Mouse (Mus musculus): ENCODE measurements around the gene Nr2f2. TPM values are rescaled to one million over a fixed set of nuclear protein-coding genes. Genes with fewer than 3 reads are reported as not detected.
A peak's percentile ranks its signal among the peaks of the same experiment; 100 is the strongest.

Gene Nr2f2
- polyA plus RNA-seq, 1 experiment from 2014 or later: 12.3 TPM

DNA sequence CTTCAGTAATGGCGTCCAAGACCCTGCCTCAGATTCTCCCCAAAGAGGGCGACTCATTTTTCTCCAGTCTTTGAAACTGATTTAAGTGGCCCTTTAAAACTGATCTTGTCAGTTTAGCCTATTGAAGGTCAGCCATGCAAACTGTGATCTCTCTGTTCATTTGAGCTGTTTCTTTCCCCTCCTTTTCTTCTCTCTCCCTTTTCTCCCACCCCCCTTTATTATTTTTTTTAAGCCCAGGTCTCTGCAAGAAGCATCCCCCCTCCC is 11.2 kb downstream of the Nr2f2 start:
- Histone ChIP-seq H3K36me3 (replicated peaks; ENCODE audit: insufficient read depth, low read length) (0 out of 2 replicates have a peak, but pooled peaks cover 2% of the 10 kb centered on the region), H3K27me3 (ENCODE audit: insufficient read depth, low read length) (peaks cover 24% of the 10 kb centered on the region), H3K4me1 (ENCODE audit: insufficient read depth) (peaks cover 2% of the 10 kb centered on the region; the same call in 1 of the 2 replicates), H3K9me3 (ENCODE audit: low read length) (no peaks in the 10 kb centered on the region), H3K9ac (replicated peaks) (no peak overlapping the region), H3K27ac (ENCODE audit: low read depth) (no peak overlapping the region), H3K4me3 (ENCODE audit: low read depth, low read length) (peak overlapping the region; percentile 63; the same call in 1 of the 2 replicates), H3K4me2 (ENCODE audit: low read depth, low read length) (peak overlapping the region; percentile 77)
- WGBS (ENCODE audit: insufficient replicate concordance): 20% methylated on average over 2 of the region's 2 CpGs
- TF ChIP-seq CTCF (IDR thresholded peaks at IDR 0.05; ENCODE audit: low read depth): no peak
- no peak for TF ChIP-seq EP300 (IDR thresholded peaks at IDR 0.05; ENCODE audit: low read depth)
- ATAC-seq (no peak), DNase-seq (no peak)

GRCm38 (mm10) chr7:70354606-70355356 is 11.8 kb downstream of the Nr2f2 start:
- TF ChIP-seq EP300 (IDR thresholded peaks at IDR 0.05; ENCODE audit: low read depth) (no peak), CTCF (IDR thresholded peaks at IDR 0.05; ENCODE audit: low read depth) (no peak)
- ATAC-seq (no peak), DNase-seq (peak; percentile 9)
- Histone ChIP-seq H3K27ac (ENCODE audit: low read depth) (no peak overlapping the region), H3K9me3 (ENCODE audit: low read length) (no peaks in the 10 kb centered on the region), H3K36me3 (replicated peaks; ENCODE audit: insufficient read depth, low read length) (0 out of 2 replicates have a peak, but pooled peaks cover 2% of the 10 kb centered on the region), H3K27me3 (ENCODE audit: insufficient read depth, low read length) (peaks cover 20% of the 10 kb centered on the region), H3K4me2 (ENCODE audit: low read depth, low read length) (peak overlapping the region; percentile 77), H3K4me1 (ENCODE audit: insufficient read depth) (peaks cover 2% of the 10 kb centered on the region; the same call in 1 of the 2 replicates), H3K9ac (replicated peaks) (peak overlapping the region; percentile 18; the same call in 1 of the 2 replicates), H3K4me3 (ENCODE audit: low read depth, low read length) (peak overlapping the region; percentile 63)
- WGBS (ENCODE audit: insufficient replicate concordance): 15% methylated on average over 14 of the region's 14 CpGs

- Histone ChIP-seq H3K36me3 (replicated peaks; ENCODE audit: insufficient read depth, low read length) (0 out of 2 replicates have a peak, but pooled peaks cover 2% of the 10 kb centered on the region), H3K27me3 (ENCODE audit: insufficient read depth, low read length) (peaks cover 13% of the 10 kb centered on the region), H3K4me3 (ENCODE audit: low read depth, low read length) (0 out of 2 replicates have a peak overlapping the region, but pooled peaks have one; percentile 2), H3K9me3 (ENCODE audit: low read length) (no peaks in the 10 kb centered on the region), H3K9ac (replicated peaks) (no peak overlapping the region), H3K4me1 (ENCODE audit: insufficient read depth) (peaks cover 2% of the 10 kb centered on the region; the same call in 1 of the 2 replicates), H3K4me2 (ENCODE audit: low read depth, low read length) (peak overlapping the region; percentile 70), H3K27ac (ENCODE audit: low read depth) (no peak overlapping the region; the same call in 1 of the 2 replicates)
- WGBS (ENCODE audit: insufficient replicate concordance): 11% methylated on average over 4 of the region's 4 CpGs
- DNase-seq (peak; percentile 11), ATAC-seq (no peak)
- TF ChIP-seq EP300 (IDR thresholded peaks at IDR 0.05; ENCODE audit: low read depth): no peak
- no peak for TF ChIP-seq CTCF (IDR thresholded peaks at IDR 0.05; ENCODE audit: low read depth)
Observed at GRCm38 (mm10) chr7:70353151-70353550, 13.4 kb downstream of the Nr2f2 start.

DNA sequence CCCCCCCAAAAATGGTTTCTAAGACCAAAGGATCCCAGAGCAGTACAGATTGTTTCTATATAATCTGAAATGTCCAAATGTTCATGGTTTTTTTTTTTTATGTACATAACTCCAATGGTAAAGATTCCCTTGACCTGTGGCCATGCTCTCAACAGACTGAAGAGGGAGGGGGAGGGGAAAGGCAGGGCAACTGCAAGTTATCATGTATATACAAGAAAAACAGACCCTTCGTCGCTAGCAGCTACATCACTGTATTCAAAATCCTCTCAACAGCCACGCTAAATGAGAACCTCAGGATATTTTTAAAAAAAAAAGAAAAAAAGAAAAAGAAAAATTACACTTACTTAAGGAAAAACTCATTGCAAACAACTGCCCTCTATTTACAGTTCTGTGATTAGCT is 13.9 kb downstream of the Nr2f2 start:
- TF ChIP-seq CTCF (IDR thresholded peaks at IDR 0.05; ENCODE audit: low read depth) (no peak), EP300 (IDR thresholded peaks at IDR 0.05; ENCODE audit: low read depth) (no peak)
- peak overlapping the region; percentile 70 for H3K4me2 ChIP-seq (ENCODE audit: low read depth, low read length)
- DNase-seq: peak; percentile 10
- no peak for ATAC-seq
- no peaks in the 10 kb centered on the region for H3K9me3 ChIP-seq (ENCODE audit: low read length)
- H3K36me3 ChIP-seq (replicated peaks; ENCODE audit: insufficient read depth, low read length): 0 out of 2 replicates have a peak, but pooled peaks cover 2% of the 10 kb centered on the region
- H3K27me3 ChIP-seq (ENCODE audit: insufficient read depth, low read length): peaks cover 8% of the 10 kb centered on the region
- H3K4me1 ChIP-seq (ENCODE audit: insufficient read depth): peaks cover 2% of the 10 kb centered on the region; the same call in 1 of the 2 replicates
- no peak overlapping the region for H3K9ac ChIP-seq (replicated peaks)
- H3K27ac ChIP-seq (ENCODE audit: low read depth): peak overlapping the region; percentile 84; the same call in 1 of the 2 replicates
- WGBS (ENCODE audit: insufficient replicate concordance): 15% methylated on average over 3 of the region's 3 CpGs
- H3K4me3 ChIP-seq (ENCODE audit: low read depth, low read length): 0 out of 2 replicates have a peak overlapping the region, but pooled peaks have one; percentile 57

- no peak for ATAC-seq
- H3K4me2 ChIP-seq (ENCODE audit: low read depth, low read length): peak overlapping the region; percentile 70
- H3K4me1 ChIP-seq (ENCODE audit: insufficient read depth): 0 out of 2 replicates have a peak, but pooled peaks cover 2% of the 10 kb centered on the region
- WGBS (ENCODE audit: insufficient replicate concordance): 8% methylated on average over 1 of the region's 1 CpGs
- TF ChIP-seq EP300 (IDR thresholded peaks at IDR 0.05; ENCODE audit: low read depth) (no peak), CTCF (IDR thresholded peaks at IDR 0.05; ENCODE audit: low read depth) (no peak)
- H3K4me3 ChIP-seq (ENCODE audit: low read depth, low read length): peak overlapping the region; percentile 57; the same call in 1 of the 2 replicates
- 0 out of 2 replicates have a peak, but pooled peaks cover 2% of the 10 kb centered on the region for H3K36me3 ChIP-seq (replicated peaks; ENCODE audit: insufficient read depth, low read length)
- no peaks in the 10 kb centered on the region for H3K9me3 ChIP-seq (ENCODE audit: low read length)
- H3K9ac ChIP-seq (replicated peaks): no peak overlapping the region; the same call in 1 of the 2 replicates
- H3K27ac ChIP-seq (ENCODE audit: low read depth): peak overlapping the region; percentile 84; the same call in 1 of the 2 replicates
- H3K27me3 ChIP-seq (ENCODE audit: insufficient read depth, low read length): peaks cover 6% of the 10 kb centered on the region
- DNase-seq: peak; percentile 5
Observed at GRCm38 (mm10) chr7:70351981-70352560, 14.5 kb downstream of the Nr2f2 start.

Measured in liver, postnatal 0 days (tissue).